Mouse (Mus musculus) ZHBTc4 (cell line): ENCODE measurements around the gene Fam161b.
A peak's percentile ranks its signal among the peaks of the same experiment; 100 is the strongest.
"Not testable (repeated sequence)": the region's sequence is repeated elsewhere in the genome, so short reads cannot be mapped to it uniquely, and the experiment has no call there.

Experiments used
- DNase-seq: peaks from one replicate; pipeline ENCODE4 v3.0.0-alpha.2; 2011; ENCODE audit warnings: low read depth, low spot score

Gene Fam161b

DNA sequence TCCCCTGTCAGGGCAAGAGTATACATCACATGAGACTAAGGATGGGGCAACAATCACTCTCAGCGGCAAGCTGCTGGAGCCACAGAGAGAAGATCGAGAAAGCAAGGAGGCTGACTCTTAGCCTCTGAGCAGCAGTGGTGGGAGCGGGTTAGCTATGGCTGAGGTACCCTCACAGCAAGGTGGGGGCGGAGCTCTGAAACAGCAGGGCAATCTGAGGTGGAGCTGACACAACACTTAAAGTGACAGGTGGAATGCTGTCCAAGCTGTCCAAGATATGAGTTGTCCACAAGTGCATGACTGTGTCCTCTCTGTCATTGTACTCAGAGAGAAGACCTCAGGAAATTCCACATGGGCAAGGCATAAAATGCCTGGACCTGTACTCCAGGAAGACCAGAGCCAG lies 20.7 kb upstream of the Fam161b start:
- no peak for DNase-seq

DNA sequence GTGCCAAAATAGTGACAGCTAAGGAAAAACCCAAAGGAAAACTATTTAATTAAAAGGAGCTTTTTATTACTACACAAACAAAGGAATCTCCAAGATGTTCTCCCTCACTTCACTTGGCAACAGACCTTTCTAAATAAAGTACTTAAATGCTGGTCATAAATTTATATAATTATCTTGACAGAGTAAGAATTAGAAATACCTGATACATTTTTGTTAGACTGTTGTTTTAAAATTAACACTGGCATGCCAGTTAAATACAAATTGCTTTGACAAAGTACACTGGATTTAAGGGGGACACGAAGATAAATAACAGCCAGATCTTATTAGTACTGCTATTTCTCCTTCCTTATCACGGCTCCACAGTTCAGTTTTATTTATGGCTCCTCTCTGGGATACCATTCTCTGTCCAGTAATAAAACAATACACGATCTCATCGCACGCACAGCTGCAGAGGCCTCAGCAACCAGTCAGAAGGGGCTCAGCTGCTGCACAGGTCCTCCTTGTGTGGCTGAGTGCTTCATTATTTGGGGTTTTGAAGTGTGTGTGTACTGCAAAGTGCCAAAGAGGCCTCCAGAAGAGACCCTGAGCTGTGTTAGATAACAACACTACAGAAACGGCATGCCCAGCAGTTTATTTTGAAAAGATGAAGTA lies 12.3 kb upstream of the Fam161b start:
- DNase-seq, result no peak

DNA sequence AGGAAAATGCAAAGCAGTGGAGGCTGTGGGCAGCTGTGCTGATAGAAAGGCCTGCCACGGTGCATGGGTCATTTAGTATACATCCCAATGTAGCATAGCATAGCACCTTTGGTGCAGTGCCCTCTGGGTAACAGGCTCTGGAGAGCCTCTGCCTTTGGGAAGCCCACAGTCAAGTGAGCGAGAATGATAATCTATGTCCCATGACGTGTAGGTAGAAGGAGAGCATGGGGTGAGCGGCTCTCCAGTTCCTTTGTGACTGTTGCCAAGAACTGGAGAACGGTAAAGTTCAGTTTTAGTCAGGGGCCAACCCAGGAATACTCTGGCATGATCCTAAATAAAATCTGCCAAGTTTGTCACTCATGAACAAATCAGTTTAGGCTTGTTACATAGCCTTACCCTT lies 10.0 kb upstream of the Fam161b start:
- DNase-seq, result no peak

DNA sequence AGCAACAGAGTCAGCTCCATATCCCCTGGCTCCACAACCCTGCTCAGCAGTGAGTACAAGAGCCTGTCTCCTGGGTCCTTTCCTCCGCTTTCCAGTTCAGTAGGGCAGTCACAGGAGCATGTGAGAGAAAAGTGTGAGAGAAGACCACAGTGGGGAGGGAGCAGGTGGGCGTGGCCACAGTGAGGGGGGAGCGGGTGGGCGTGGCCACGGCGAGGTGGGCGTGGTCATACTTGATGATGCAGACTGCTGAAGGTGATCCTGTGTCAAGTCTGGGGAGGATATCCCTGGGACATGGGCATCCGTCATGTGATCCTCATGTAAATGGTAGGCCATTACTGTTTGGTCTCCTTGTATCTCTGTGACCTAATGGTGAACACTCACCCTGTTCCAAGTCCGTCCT lies 5.3 kb upstream of the Fam161b start:
- peak; percentile 88 for DNase-seq

DNA sequence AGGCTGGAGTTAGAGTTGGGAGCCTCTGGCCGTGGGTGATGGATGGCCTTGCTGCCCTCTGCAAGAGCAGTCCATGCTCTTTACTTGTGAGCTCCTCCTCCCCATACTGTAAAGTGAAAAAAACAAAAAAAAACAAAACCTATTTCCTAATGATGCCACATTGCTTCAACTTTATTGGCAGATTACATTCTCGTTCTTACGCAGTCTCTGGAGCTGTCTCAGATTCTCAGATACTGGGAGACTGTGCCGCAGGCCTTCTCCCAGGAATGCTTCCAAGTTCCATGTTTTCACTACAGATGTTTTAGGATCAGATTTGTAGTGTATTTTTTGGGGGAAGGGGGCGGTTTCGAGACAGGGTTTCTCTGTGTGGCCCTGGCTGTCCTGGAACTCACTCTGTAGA lies 3.5 kb upstream of the Fam161b start:
- no peak for DNase-seq

DNA sequence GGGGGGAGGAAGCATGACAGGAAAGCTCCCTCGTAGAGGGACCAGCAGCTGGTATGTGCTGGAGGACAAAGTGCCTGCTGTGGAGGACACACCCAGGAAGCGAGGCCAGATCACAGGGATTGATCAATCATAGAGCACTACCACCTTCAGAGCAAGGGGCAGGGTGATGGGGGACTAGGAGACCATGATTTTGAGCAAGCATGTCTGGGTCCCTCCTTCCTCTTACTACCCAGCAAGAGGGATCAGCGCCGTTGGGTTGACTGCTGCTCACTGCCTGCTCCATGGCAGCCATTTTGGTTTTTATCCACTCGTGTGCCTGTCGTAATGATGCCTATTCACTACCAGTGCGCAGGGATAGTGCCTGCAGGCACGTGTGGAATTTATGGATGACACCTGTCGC lies 2.7 kb upstream of the Fam161b start:
- peak; percentile 54 for DNase-seq

DNA sequence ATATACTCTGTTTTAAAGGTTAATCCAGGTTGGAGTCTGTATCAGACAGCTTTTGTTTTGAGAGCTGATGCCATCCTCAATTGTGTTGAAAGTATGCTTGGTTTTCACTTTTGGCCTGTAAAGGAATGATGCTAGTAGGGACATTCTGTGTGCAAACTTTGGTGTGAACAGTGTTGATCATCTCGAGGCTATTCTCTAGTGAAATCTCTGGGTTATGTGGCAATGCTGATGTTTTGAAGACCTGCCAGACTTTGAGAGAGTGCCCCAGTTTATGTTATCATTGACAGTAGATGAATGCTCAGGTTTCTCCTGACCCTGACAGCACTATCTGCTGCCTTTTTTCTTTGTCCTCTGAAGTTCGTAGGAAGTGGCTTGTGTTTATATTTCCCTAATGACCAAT lies 1.2 kb upstream of the Fam161b start:
- DNase-seq, result no peak

DNA sequence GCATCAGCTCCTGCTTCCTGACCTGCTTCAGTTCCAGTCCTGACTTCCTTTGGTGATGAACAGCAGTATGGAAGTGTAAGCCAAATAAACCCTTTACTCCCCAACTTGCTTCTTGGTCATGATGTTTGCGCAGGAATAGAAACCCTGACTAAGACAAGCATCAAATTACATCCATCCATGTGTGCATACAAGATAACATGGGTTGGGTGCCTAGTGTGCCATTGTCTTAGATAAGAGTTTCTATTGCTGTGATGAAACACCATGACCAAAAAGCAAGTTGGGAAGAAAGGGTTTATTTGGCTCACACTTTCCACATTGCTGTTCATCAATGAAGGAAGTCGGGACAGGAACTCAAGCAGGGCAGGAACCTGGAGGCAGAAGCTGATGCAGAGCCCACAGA lies 2.9 kb downstream of the Fam161b start:
- DNase-seq, result not testable (repeated sequence)

DNA sequence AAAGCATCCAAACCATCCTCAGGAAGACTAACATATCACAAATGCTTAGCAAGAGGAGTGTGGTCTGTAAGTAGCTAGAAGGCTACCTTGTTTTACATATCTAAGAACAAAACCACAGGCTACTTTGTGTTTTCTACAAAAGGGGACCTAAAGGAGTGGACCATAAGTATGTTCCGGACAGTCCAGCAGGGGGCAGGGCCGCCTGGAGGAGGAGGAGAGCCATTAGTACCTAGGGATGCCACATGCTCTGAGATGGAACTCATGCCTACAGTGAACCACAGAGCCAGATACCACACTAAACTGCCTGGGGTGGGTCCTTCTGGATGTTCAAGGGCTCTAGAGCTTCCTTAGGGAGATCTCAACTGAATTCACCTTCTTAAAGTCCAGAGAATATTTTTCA lies 14.4 kb downstream of the Fam161b start:
- DNase-seq, result peak; percentile 62

DNA sequence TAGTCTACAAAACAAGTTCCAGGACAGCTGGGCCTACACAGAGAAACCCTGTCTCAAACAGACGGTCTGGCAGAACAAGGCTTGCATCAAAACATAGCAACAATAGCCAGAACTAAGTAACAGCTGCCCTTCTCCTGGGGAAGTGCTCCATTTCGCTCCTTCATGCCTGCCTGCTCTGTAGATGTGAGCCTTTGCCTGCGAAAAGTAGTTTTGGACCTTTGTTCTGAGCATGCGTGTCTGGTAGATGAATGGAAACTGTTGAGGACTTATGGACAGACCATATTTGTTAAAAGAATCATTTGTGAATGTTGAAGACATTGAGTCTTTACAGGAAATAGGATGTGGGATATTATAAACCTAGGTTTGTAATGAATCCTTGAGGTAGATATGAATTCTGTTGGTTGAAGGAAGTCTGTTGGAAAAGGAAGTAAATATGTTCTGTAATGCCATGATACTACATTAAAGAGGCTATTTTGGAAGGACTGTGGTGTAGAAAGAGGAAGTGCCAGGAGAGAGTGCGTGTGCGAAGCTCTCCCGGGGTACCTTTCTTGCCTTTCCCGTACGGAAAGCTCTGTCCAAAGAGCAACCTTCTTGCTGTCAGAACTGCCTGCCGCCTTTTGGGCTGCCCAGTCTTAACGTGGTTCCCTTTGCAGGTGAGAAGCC lies 24.5 kb downstream of the Fam161b start:
- no peak for DNase-seq

DNA sequence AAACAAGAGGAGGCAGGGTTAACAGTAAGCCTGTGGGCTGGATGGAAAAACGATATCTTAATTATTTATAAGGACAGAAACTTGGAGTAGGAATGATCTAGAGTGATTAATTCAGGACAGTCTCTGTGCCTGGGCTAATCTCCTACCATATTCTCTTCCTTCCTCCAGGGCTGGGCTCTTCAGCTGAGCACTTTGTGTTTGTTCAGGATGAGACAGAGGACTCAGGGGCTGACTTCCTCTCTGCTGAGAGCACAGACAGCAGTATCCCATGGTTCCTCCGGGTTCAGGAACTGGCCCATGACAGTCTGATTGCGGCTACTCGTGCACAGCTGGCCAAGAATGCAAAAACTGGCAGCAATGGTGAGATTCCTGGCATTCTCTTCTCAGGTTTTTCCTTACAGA lies 34.5 kb downstream of the Fam161b start:
- no peak for DNase-seq

DNA sequence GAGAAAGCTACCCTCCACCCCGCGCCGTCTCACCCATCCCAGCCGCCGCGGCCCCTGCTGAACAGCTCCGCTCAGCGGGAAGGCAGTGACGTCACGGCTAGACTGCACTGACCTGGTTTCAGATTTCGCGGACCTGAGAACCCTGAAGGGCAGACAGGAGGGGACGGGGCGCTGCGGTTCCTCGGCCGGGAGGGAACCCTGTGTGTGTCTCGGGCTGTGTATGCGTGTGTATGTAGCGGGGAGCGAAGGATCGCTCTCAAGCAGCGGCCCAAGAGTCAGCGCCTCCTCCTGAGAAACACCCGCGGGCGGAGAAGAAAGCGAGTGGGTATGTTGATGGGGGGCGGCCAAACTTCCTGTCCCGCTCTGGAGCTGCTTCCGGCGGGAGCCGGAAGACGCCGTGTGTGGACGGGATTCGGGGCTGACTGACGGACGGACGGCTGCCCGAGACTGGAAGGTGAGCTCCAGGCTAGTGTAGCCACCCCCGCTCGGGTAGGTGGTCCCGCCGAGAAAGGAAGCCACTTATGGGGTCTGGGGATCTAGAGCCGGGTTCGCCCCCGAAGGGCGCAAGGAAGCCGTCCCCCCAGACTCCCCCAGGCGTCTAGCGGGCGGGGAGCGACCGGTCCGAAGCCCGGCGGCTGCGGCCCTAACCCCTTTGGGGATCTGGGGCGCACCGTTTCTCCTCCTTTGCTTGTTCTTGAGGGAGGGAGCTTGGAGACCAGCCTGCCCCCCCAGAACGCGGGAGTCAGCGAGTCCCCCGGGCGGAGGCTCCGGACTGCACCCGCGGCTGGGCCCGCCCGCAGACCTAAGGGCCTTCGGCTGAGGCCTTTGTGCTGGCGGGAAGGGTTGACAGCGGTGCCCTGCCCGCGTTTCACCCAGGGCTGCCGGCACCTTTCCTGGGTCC lies 44.7 kb downstream of the Fam161b start, which contains the start of gene Zfp410:
Gene Zfp410, plus strand, starts transcription at position 132 of the 901 bp plus-strand sequence.
- peak; percentile 95 for DNase-seq

DNA sequence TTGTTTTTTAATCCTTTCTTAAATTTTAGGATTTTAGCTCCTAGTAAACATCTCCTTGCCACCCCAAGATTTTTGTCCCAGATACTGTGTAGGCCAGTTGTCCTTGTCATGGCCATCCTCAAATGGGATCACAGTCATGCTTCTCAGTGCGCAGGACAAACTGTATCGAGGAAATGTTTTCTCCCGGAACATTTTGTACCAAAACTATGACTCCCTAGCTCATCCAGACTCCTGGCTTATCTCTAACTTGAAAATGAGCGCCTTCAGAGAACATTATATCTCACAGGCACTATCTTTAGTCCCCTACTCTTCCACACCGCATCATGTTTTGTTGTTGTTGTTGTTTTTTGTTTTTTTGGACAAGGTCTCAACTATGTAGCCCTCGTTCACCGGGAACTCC lies 45.6 kb downstream of the Fam161b start:
- no peak for DNase-seq

DNA sequence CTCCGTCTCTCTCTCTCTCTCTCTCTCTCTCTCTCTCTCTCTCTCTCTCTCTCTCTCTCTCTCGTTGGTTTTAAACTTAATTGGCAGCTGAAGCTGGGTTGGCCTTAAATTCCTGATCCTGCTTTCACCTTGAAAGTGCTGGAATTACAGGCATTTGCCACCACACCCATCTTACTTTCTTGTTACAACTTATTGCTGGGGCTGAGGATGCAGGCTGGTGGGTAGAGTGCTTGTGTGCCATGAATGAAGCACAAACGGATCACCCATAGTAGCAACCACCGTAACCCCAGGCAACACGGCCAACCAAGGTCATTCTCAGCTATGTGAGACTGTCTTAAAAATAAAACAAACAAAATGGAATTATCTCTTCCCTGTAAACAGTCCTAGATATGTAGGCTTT lies 50.3 kb downstream of the Fam161b start:
- DNase-seq, result peak; percentile 77

DNA sequence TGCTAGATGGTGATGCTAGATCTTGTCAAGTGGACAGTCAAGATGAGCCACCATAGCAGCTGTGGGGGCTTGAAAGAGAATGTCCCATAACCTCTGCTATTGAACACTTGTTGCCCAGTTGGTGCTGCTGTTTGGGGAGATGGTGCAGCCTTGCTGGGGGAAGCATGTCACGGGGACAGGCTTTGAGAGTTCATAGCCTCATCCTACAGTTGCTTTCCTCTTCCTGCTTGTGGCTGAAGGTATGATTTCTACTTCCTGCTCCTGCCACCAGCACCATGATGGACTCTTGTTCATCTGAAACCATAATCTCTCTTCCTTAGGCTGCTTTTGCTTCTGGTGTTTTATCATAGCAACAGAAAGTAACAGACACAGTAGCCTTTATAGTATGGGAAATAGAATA lies 57.1 kb downstream of the Fam161b start:
- DNase-seq, result no peak

DNA sequence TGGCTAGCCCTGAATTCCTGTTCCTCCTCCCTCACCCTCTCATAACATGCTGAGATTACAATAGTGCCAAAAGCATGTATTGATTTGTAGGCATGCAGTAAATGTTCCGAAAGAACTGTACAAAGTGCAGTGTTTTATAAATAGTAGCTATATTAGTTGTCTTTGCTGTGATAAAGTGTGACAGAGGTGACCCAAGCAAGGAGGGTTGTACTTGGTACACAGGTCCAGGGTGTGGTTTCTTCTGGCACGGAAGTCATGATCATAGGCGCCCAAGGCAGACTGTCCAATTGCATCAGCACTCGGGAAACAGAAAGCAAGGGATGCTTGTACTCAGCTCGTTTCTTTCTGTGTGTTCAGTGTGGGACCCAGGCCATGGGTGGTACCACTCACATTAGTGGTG lies 57.5 kb downstream of the Fam161b start:
- no peak for DNase-seq

DNA sequence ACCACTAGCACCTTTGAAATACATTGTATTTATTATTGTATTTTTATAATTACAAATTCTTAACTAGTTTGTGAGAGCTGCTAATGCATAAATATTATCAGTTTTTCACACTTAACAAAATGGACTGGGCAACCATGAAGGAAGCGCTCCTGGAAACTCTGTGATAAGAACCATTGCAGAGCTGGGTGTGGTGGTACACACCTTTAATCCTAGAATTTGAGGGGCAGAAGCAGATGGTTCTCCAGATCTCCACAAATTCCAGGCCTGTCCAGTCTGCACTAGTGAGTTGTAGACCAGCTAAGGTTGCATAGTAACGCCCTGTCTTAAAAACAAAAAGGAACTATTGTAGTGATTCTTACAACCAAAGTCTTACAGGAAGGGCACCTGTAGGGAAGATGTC lies 62.4 kb downstream of the Fam161b start:
- DNase-seq, result no peak

DNA sequence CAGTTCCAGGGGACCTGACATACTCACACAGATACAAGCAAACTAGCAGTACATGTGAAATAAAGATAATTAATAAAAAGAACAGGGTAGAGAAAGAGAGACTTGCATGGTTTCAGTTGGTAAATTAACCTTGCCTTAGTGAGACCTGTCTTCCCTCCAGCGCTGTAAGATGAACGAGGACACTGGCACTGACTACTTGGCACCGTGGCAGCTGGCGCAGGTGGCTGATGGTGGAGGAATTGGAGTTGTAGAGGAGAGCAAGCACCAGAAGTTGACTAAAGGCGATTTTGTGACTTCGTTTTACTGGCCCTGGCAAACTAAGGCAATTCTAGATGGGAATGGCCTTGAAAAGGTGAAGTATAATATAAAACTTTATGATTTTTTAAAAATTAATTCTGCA lies 63.8 kb downstream of the Fam161b start:
- no peak for DNase-seq
